Mouse (Mus musculus) olfactory bulb, adult 2 months (tissue): ENCODE results near the gene Kcnd1. TPM values are rescaled to one million over a fixed set of nuclear protein-coding genes. Genes with fewer than 3 reads are reported as not detected.

Source experiments
- H3K27ac ChIP-seq: fragments of 200-500 bp; 2 replicates; pipeline ENCODE4 v1.5.1; 2012; ENCODE audit warnings: low read depth, low read length; ENCODE audit not compliant: insufficient read depth
- H3K4me1 ChIP-seq: fragments of 200-500 bp; 2 replicates; pipeline ENCODE4 v1.6.1; 2012; ENCODE audit warnings: low read length; ENCODE audit not compliant: control insufficient read depth, insufficient read depth
- H3K4me3 ChIP-seq: fragments of 200-500 bp; 2 replicates; pipeline ENCODE4 v1.5.1; 2012; ENCODE audit warnings: mild to moderate bottlenecking, low read depth, low read length, moderate library complexity; ENCODE audit not compliant: insufficient read depth
- CTCF ChIP-seq: fragments of 200-500 bp; IDR thresholded peaks from 2 replicates; pipeline ENCODE4 v1.5.1; 2012; ENCODE audit warnings: low read depth, mild to moderate bottlenecking, low read length, moderate library complexity; ENCODE audit not compliant: insufficient read depth
- POLR2A ChIP-seq: fragments of 200-500 bp; IDR thresholded peaks from 2 replicates; pipeline ENCODE4 v1.6.1; 2012; ENCODE audit warnings: mild to moderate bottlenecking, low read depth, low read length, moderate library complexity; ENCODE audit not compliant: insufficient read depth
- WGBS: fragments of 180-500 bp; shearing (Covaris S2); methylation state at CpG from one replicate; pipeline ENCODE4 v1.1.7; 2018; 5-methylcytosine and 5-hydroxymethylcytosine counted together
- polyA plus RNA-seq: library from polyadenylated mRNA; stranded (reverse); fragments of >200 nt; gene quantifications from 2 replicates; pipeline ENCODE4 v1.2.4, GENCODE M21; 2012; ENCODE audit warnings: low replicate concordance; ENCODE audit not compliant: missing spikeins, insufficient read depth, insufficient read length

The Kcnd1 gene
- polyA plus RNA-seq, 1 experiment = not detected

- H3K4me1 ChIP-seq = no peaks in the 10 kb centered on the region
Measured at GRCm38 (mm10) chrX:7867141-7867540, 45.1 kb downstream of the Kcnd1 start.

GRCm38 (mm10) chrX:7868506-7868905 lies 46.4 kb downstream of the Kcnd1 start:
- H3K27ac ChIP-seq = no peak overlapping the region
- no peak for TF ChIP-seq CTCF
- TF ChIP-seq POLR2A = no peak
- H3K4me1 ChIP-seq = no peaks in the 10 kb centered on the region
- no peak overlapping the region for H3K4me3 ChIP-seq
- 42% methylated on average over 2 of the region's 2 CpGs for WGBS

More at GRCm38 (mm10) chrX:7867141-7867540, 45.1 kb downstream of the Kcnd1 start:
- H3K27ac ChIP-seq = no peak overlapping the region
- 90% methylated on average over 1 of the region's 1 CpGs for WGBS
- TF ChIP-seq POLR2A = no peak
- no peak for TF ChIP-seq CTCF
- no peak overlapping the region for H3K4me3 ChIP-seq

GRCm38 (mm10) chrX:7869826-7870225 lies 47.7 kb downstream of the Kcnd1 start:
- 33% methylated on average over 3 of the region's 3 CpGs for WGBS
- TF ChIP-seq CTCF (no peak), POLR2A (no peak)
- H3K4me3 ChIP-seq = no peak overlapping the region
- H3K4me1 ChIP-seq = no peaks in the 10 kb centered on the region
- no peak overlapping the region for H3K27ac ChIP-seq

- WGBS = 12% methylated on average over 38 of the region's 38 CpGs
- H3K4me1 ChIP-seq = no peaks in the 10 kb centered on the region
- peak within 1 kb of the TSS; percentile 71 for H3K27ac ChIP-seq
- H3K4me3 ChIP-seq = peak within 1 kb of the TSS; percentile 81
- peak; percentile 49 for TF ChIP-seq POLR2A
- no peak for TF ChIP-seq CTCF
Measured at GRCm38 (mm10) chrX:7878007-7878419, 55.9 kb downstream of the Kcnd1 start, which contains the start of gene Pim2. Gene Pim2, plus strand, starts transcription at chrX:7878262.

GRCm38 (mm10) chrX:7878495-7878894 lies 56.4 kb downstream of the Kcnd1 start:
- Histone ChIP-seq H3K4me1 (no peaks in the 10 kb centered on the region), H3K27ac (peak overlapping the region; percentile 71), H3K4me3 (peak overlapping the region; percentile 81)
- TF ChIP-seq CTCF = no peak
- no peak for TF ChIP-seq POLR2A
- 21% methylated on average over 21 of the region's 21 CpGs for WGBS

GRCm38 (mm10) chrX:7879819-7880218 lies 57.7 kb downstream of the Kcnd1 start:
- no peak overlapping the region for H3K27ac ChIP-seq
- 9% methylated on average over 11 of the region's 11 CpGs for WGBS
- no peaks in the 10 kb centered on the region for H3K4me1 ChIP-seq
- peak overlapping the region; percentile 40 for H3K4me3 ChIP-seq
- no peak for TF ChIP-seq CTCF
- TF ChIP-seq POLR2A = no peak

GRCm38 (mm10) chrX:7883841-7884567 lies 61.9 kb downstream of the Kcnd1 start, which contains the start of gene Slc35a2:
Gene Slc35a2, plus strand, starts transcription at chrX:7884028.
- WGBS = 11% methylated on average over 48 of the region's 49 CpGs
- TF ChIP-seq CTCF (no peak), POLR2A (peak; percentile 42)
- peak within 1 kb of the TSS; percentile 85 for H3K27ac ChIP-seq
- no peaks in the 10 kb centered on the region for H3K4me1 ChIP-seq
- H3K4me3 ChIP-seq = peak within 1 kb of the TSS; percentile 74

Other genes with a start within 250 kb of the Kcnd1 start
- not detected in 2 replicates for gene Foxp3, start 248.6 kb upstream of the Kcnd1 start, polyA plus RNA-seq
- gene Ppp1r3f, start 248.0 kb upstream of the Kcnd1 start, polyA plus RNA-seq = not detected in 2 replicates
- not detected in 2 replicates for gene Ccdc22, start 216.8 kb upstream of the Kcnd1 start, polyA plus RNA-seq
- gene Cacna1f, start 215.2 kb upstream of the Kcnd1 start, polyA plus RNA-seq = not detected in 2 replicates
- 236 and 474 TPM in 2 replicates for gene Syp, start 183.8 kb upstream of the Kcnd1 start, polyA plus RNA-seq
- gene Prickle3, start 165.0 kb upstream of the Kcnd1 start, polyA plus RNA-seq = not detected in 2 replicates
- gene Plp2, start 150.9 kb upstream of the Kcnd1 start, polyA plus RNA-seq = not detected in 2 replicates
- gene Magix, start 141.0 kb upstream of the Kcnd1 start, polyA plus RNA-seq = not detected in 2 replicates
- gene Gpkow, start 125.2 kb upstream of the Kcnd1 start, polyA plus RNA-seq = not detected in 2 replicates
- gene Wdr45, start 108.0 kb upstream of the Kcnd1 start, polyA plus RNA-seq = not detected in 2 replicates
- gene Gm45208, start 100.0 kb upstream of the Kcnd1 start, polyA plus RNA-seq = not detected in 2 replicates
- gene Praf2, start 93.8 kb upstream of the Kcnd1 start, polyA plus RNA-seq = not detected in 2 replicates
- not detected in 2 replicates for gene Ccdc120, start 71.4 kb upstream of the Kcnd1 start, polyA plus RNA-seq
- gene Tfe3, start 59.7 kb upstream of the Kcnd1 start, polyA plus RNA-seq = not detected in 2 replicates
- 96.6 TPM in 1 of 2 replicates, not detected in the other for gene Gripap1, start 32.5 kb upstream of the Kcnd1 start, polyA plus RNA-seq
- not detected in 2 replicates for gene Otud5, start 19.1 kb downstream of the Kcnd1 start, polyA plus RNA-seq
- not detected in 2 replicates for gene Pim2, start 56.0 kb downstream of the Kcnd1 start, polyA plus RNA-seq
- gene Slc35a2, start 61.7 kb downstream of the Kcnd1 start, polyA plus RNA-seq = not detected in 2 replicates
- not detected in 2 replicates for gene Pqbp1, start 77.0 kb downstream of the Kcnd1 start, polyA plus RNA-seq
- not detected in 2 replicates for gene Timm17b, start 77.1 kb downstream of the Kcnd1 start, polyA plus RNA-seq
- gene Gm10491, start 85.5 kb downstream of the Kcnd1 start, polyA plus RNA-seq = not detected in 2 replicates
- gene Gm10490, start 87.3 kb downstream of the Kcnd1 start, polyA plus RNA-seq = not detected in 2 replicates
- gene Pcsk1n, start 97.5 kb downstream of the Kcnd1 start, polyA plus RNA-seq = not detected in 2 replicates
- not detected in 2 replicates for gene Eras, start 106.3 kb downstream of the Kcnd1 start, polyA plus RNA-seq
- gene Hdac6, start 125.6 kb downstream of the Kcnd1 start, polyA plus RNA-seq = not detected in 2 replicates
- not detected in 2 replicates for gene Gata1, start 155.8 kb downstream of the Kcnd1 start, polyA plus RNA-seq
- not detected in 2 replicates for gene Glod5, start 196.2 kb downstream of the Kcnd1 start, polyA plus RNA-seq